Mouse (Mus musculus): ENCODE measurements around the gene Rnf126. TPM values are rescaled to one million over a fixed set of nuclear protein-coding genes. Genes with fewer than 3 reads are reported as not detected.

Gene Rnf126
- polyA plus RNA-seq, 1 experiment from 2014 or later: 104 TPM

DNA sequence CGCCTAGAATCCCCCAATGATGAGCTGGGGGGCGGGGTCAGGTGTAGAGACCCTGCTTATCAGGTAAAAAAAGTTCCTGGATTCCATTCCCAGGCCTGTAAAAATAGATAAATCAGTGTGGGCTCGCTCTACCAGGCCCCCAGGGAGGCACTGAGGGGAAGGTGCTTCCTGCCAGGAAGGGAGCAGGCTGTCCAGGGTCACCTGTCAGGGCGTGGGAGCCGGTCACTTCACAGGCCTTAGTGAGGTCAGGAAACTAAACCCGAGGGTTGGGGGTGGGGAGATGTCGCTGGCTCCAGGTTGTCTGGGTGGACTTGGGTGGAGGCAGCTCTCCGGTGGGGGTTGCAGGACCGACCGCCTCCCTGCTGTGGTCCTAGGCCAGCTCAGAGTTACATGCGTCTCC is 38.9 kb upstream of the Rnf126 start:
- no peak overlapping the region for H3K9ac ChIP-seq (ENCODE audit: low read depth, low read length)
- peaks cover 26% of the 10 kb centered on the region; the same call in 1 of the 2 replicates for H3K36me3 ChIP-seq (ENCODE audit: control insufficient read depth, insufficient read depth, low read length)
- H3K4me3 ChIP-seq (ENCODE audit: low read length): no peak overlapping the region
- H3K9me3 ChIP-seq (ENCODE audit: control insufficient read depth, low read length): no peaks in the 10 kb centered on the region
- 21% methylated on average over 11 of the region's 11 CpGs for WGBS
- H3K27me3 ChIP-seq (ENCODE audit: control insufficient read depth, insufficient read depth, low read length): no peaks in the 10 kb centered on the region
- 0 out of 2 replicates have a peak, but pooled peaks have one; percentile 13 for ATAC-seq (ENCODE audit: low FRiP score, low TSS enrichment)
- peak overlapping the region; percentile 66 for H3K27ac ChIP-seq (ENCODE audit: low read depth, low read length)
- H3K4me1 ChIP-seq (ENCODE audit: control insufficient read depth, insufficient read depth, low read length): peaks cover 53% of the 10 kb centered on the region
- H3K4me2 ChIP-seq (replicated peaks; ENCODE audit: low read depth, low read length): no peak overlapping the region

DNA sequence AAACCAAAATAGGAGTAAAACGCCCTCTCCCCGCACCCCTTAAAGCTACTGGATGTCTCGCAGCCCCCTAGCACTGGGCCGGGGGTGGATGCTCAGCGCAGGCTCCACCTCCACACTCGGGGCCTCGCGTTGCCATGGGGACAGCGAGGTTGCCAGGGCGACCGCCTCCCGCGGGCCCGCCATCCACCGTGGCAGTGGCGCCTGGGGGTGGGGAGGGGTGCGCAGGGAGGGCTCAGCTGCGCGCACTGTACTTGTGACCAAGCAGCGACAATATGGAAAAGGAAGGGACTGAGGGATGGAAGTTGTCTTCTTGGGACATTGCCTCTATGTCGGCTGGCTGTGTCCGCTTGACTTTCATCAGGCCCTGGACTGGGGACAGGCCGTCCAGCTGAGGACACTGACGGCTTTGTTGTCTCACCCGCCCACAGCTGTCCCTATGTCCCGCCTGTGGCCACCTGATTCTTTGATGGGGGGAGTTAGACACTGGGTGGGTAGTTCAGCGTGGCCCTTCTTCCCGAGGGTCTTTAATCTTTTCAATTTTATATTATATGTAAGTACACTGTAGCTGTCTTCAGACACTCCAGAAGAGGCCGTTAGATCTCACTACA is 37.1 kb upstream of the Rnf126 start:
- Histone ChIP-seq H3K4me1 (ENCODE audit: control insufficient read depth, insufficient read depth, low read length) (peaks cover 53% of the 10 kb centered on the region), H3K36me3 (ENCODE audit: control insufficient read depth, insufficient read depth, low read length) (peaks cover 12% of the 10 kb centered on the region; the same call in 1 of the 2 replicates), H3K9ac (ENCODE audit: low read depth, low read length) (peak overlapping the region; percentile 5; the same call in 1 of the 2 replicates), H3K4me3 (ENCODE audit: low read length) (no peak overlapping the region), H3K27ac (ENCODE audit: low read depth, low read length) (peak overlapping the region; percentile 5; the same call in 1 of the 2 replicates), H3K4me2 (replicated peaks; ENCODE audit: low read depth, low read length) (peak overlapping the region; percentile 15; the same call in 1 of the 2 replicates), H3K9me3 (ENCODE audit: control insufficient read depth, low read length) (no peaks in the 10 kb centered on the region), H3K27me3 (ENCODE audit: control insufficient read depth, insufficient read depth, low read length) (no peaks in the 10 kb centered on the region)
- WGBS: 8% methylated on average over 29 of the region's 29 CpGs
- ATAC-seq (ENCODE audit: low FRiP score, low TSS enrichment): peak; percentile 53

DNA sequence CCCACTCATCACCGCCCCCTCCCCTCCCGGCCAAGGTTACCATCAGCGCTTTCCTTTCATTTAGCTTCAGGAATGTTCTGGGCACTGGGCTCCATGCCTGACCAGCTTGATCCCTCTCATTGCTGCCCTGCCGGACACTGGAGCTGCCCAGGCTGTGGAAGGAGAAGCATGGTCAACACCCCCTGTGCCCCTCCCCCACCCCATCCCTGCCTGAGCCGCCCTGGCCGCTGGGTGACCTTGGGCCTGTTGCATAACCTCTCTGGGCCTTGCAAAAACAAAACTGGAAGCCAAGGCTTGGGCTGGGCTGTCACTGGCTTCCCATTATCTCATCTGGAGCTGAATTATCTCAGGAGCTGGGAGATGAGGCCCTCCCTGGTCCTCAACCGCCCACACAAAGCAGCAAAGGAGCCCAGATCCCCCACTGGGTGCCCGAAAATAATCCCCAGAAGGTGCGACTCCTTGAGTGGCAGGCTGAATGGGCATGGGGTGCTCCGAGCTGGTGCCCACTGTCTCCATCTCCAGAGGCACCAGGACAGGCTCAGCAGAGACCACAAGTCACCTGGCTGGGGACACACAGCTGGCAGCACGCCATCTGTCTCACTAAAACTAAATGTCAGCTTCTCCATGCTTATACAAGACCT is 35.7 kb upstream of the Rnf126 start:
- Histone ChIP-seq H3K4me3 (ENCODE audit: low read length) (no peak overlapping the region), H3K36me3 (ENCODE audit: control insufficient read depth, insufficient read depth, low read length) (peaks cover under 1% of the 10 kb centered on the region; the same call in 1 of the 2 replicates), H3K4me2 (replicated peaks; ENCODE audit: low read depth, low read length) (no peak overlapping the region; the same call in 1 of the 2 replicates), H3K9me3 (ENCODE audit: control insufficient read depth, low read length) (no peaks in the 10 kb centered on the region), H3K9ac (ENCODE audit: low read depth, low read length) (no peak overlapping the region; the same call in 1 of the 2 replicates), H3K27ac (ENCODE audit: low read depth, low read length) (peak overlapping the region; percentile 79), H3K27me3 (ENCODE audit: control insufficient read depth, insufficient read depth, low read length) (no peaks in the 10 kb centered on the region), H3K4me1 (ENCODE audit: control insufficient read depth, insufficient read depth, low read length) (peaks cover 60% of the 10 kb centered on the region)
- peak; percentile 61 for ATAC-seq (ENCODE audit: low FRiP score, low TSS enrichment)
- WGBS: 30% methylated on average over 11 of the region's 11 CpGs

DNA sequence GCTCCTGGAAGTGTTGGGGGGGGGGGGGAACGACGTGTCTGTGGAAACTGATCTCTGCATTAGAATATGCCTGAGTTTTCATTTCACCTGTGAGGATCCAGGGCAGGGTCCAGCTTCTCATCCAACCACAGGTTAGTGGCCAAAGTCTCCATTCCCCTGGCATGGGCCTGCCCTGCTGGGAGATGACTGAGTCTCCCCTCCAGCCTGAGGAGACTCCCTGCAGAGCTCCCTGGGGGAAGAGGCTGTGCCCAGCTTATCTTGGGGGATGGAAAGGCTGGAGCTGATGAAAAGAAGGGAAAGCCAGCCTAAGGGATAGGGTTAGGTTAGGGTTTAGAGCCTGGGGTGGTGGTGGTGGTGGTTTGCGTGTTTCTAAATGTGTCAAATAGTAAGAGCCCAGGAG is 35.1 kb upstream of the Rnf126 start:
- H3K36me3 ChIP-seq (ENCODE audit: control insufficient read depth, insufficient read depth, low read length): no peaks in the 10 kb centered on the region
- no peak overlapping the region for H3K4me3 ChIP-seq (ENCODE audit: low read length)
- H3K9me3 ChIP-seq (ENCODE audit: control insufficient read depth, low read length): no peaks in the 10 kb centered on the region
- no peak for ATAC-seq (ENCODE audit: low FRiP score, low TSS enrichment)
- peak overlapping the region; percentile 79 for H3K27ac ChIP-seq (ENCODE audit: low read depth, low read length)
- peaks cover 64% of the 10 kb centered on the region for H3K4me1 ChIP-seq (ENCODE audit: control insufficient read depth, insufficient read depth, low read length)
- H3K4me2 ChIP-seq (replicated peaks; ENCODE audit: low read depth, low read length): no peak overlapping the region
- H3K9ac ChIP-seq (ENCODE audit: low read depth, low read length): no peak overlapping the region; the same call in 1 of the 2 replicates
- H3K27me3 ChIP-seq (ENCODE audit: control insufficient read depth, insufficient read depth, low read length): no peaks in the 10 kb centered on the region
- WGBS: 25% methylated on average over 3 of the region's 3 CpGs

DNA sequence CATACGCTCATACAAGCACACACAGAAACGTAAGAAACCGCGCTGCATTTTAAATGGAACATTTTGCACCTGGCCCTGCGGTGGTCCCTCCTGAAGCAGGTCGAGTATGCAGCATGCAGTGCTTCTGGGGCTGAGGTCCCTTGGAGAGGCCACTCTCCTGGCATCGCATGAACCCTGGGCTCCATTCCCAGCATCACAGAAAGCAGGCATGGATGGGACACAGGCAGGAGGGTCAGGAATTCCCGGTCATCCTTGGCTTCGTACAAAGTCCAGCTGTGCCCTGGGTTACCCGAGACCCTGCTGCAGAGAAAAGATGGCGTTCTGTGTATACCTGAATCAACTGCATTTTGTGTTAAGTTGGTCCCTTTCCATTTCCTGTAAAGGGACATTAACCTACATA is 33.8 kb upstream of the Rnf126 start:
- 68% methylated on average over 11 of the region's 11 CpGs for WGBS
- no peak for ATAC-seq (ENCODE audit: low FRiP score, low TSS enrichment)
- no peak overlapping the region for H3K4me3 ChIP-seq (ENCODE audit: low read length)
- no peaks in the 10 kb centered on the region for H3K27me3 ChIP-seq (ENCODE audit: control insufficient read depth, insufficient read depth, low read length)
- no peak overlapping the region for H3K4me2 ChIP-seq (replicated peaks; ENCODE audit: low read depth, low read length)
- no peaks in the 10 kb centered on the region for H3K9me3 ChIP-seq (ENCODE audit: control insufficient read depth, low read length)
- H3K36me3 ChIP-seq (ENCODE audit: control insufficient read depth, insufficient read depth, low read length): no peaks in the 10 kb centered on the region
- H3K9ac ChIP-seq (ENCODE audit: low read depth, low read length): no peak overlapping the region
- peaks cover 61% of the 10 kb centered on the region for H3K4me1 ChIP-seq (ENCODE audit: control insufficient read depth, insufficient read depth, low read length)
- no peak overlapping the region for H3K27ac ChIP-seq (ENCODE audit: low read depth, low read length)

DNA sequence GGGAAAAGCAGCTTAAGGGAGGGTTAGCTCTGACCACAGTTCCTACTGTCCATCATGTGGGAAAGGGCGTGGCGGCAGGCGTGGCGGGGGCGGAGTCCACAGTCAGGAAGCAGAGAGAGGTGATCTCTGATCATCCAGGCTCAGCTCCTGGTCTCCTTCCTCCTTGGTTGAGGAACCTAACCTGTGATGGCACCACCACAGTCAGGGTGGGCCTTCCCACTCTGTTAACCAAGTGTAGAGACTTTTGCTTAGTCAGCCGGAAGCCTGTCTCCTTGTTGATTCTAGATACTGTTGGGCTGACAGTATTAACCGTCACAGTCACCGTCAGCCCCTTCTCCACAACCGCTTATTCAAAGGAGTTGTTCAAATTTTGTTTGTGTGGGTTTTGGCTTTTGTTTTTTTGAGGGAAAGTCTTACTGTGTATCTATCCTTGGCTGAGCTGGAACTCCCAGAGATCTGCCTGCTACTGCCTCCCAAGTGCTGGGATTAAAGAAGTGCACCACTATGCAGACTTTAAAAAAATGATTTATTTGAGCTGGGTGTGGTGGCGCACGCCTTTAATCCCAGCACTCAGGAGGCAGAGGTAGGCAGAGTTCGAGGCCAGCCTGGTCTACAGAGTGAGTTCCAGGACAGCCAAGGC is 31.7 kb upstream of the Rnf126 start:
- 80% methylated on average over 12 of the region's 12 CpGs for WGBS
- ATAC-seq (ENCODE audit: low FRiP score, low TSS enrichment): no peak
- Histone ChIP-seq H3K4me3 (ENCODE audit: low read length) (no peak overlapping the region), H3K9ac (ENCODE audit: low read depth, low read length) (no peak overlapping the region), H3K4me1 (ENCODE audit: control insufficient read depth, insufficient read depth, low read length) (peaks cover 53% of the 10 kb centered on the region), H3K36me3 (ENCODE audit: control insufficient read depth, insufficient read depth, low read length) (no peaks in the 10 kb centered on the region), H3K27me3 (ENCODE audit: control insufficient read depth, insufficient read depth, low read length) (no peaks in the 10 kb centered on the region), H3K27ac (ENCODE audit: low read depth, low read length) (no peak overlapping the region), H3K9me3 (ENCODE audit: control insufficient read depth, low read length) (no peaks in the 10 kb centered on the region), H3K4me2 (replicated peaks; ENCODE audit: low read depth, low read length) (no peak overlapping the region)

DNA sequence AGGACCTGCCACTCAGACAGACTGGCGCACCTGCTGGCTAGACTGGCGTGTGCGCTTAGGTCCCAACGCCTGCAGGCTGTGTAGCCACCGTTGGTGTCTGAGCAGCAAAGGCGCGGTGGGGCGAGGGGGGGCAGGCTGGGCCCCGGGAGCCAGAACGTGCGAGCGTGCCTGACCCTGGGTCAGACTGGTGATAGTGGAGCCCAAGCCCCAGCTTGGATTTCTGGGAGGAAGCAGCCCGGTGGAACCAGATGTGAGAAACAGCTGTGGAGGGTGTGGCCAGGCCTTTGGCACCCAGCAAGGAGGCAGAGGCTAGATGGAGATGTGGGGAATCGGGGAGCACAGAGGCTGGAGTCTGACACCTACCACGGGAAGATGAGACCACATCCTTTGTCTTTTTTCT is 30.6 kb upstream of the Rnf126 start:
- H3K27me3 ChIP-seq (ENCODE audit: control insufficient read depth, insufficient read depth, low read length): no peaks in the 10 kb centered on the region
- no peak overlapping the region for H3K9ac ChIP-seq (ENCODE audit: low read depth, low read length)
- no peaks in the 10 kb centered on the region for H3K9me3 ChIP-seq (ENCODE audit: control insufficient read depth, low read length)
- H3K27ac ChIP-seq (ENCODE audit: low read depth, low read length): 0 out of 2 replicates have a peak overlapping the region, but pooled peaks have one; percentile 3
- peaks cover 47% of the 10 kb centered on the region for H3K4me1 ChIP-seq (ENCODE audit: control insufficient read depth, insufficient read depth, low read length)
- no peaks in the 10 kb centered on the region for H3K36me3 ChIP-seq (ENCODE audit: control insufficient read depth, insufficient read depth, low read length)
- H3K4me2 ChIP-seq (replicated peaks; ENCODE audit: low read depth, low read length): no peak overlapping the region
- no peak for ATAC-seq (ENCODE audit: low FRiP score, low TSS enrichment)
- 32% methylated on average over 15 of the region's 15 CpGs for WGBS
- no peak overlapping the region for H3K4me3 ChIP-seq (ENCODE audit: low read length)

DNA sequence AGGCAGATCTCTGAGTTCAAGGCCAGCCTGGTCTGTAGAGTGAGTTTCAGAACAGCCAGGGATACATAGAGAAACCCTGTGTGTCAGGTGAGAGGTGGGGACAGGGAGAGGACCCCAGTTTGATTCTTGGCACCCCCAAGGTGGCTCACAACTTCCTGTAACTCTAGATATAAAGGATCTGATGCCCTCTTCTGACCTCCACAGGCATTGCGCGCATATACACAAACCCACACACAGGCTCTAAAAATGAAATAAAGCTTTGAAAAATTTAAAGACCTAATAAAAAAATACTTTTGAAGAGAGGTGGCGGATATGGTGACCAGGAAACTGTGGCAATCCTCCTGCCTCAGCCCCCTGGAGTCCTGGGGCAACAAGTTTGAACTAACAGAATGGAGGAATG is 29.2 kb upstream of the Rnf126 start:
- ATAC-seq (ENCODE audit: low FRiP score, low TSS enrichment): no peak
- Histone ChIP-seq H3K9me3 (ENCODE audit: control insufficient read depth, low read length) (no peaks in the 10 kb centered on the region), H3K4me2 (replicated peaks; ENCODE audit: low read depth, low read length) (no peak overlapping the region), H3K9ac (ENCODE audit: low read depth, low read length) (no peak overlapping the region), H3K27me3 (ENCODE audit: control insufficient read depth, insufficient read depth, low read length) (no peaks in the 10 kb centered on the region), H3K27ac (ENCODE audit: low read depth, low read length) (no peak overlapping the region), H3K36me3 (ENCODE audit: control insufficient read depth, insufficient read depth, low read length) (no peaks in the 10 kb centered on the region), H3K4me3 (ENCODE audit: low read length) (no peak overlapping the region), H3K4me1 (ENCODE audit: control insufficient read depth, insufficient read depth, low read length) (peaks cover 34% of the 10 kb centered on the region)
- 98% methylated on average over 3 of the region's 3 CpGs for WGBS

DNA sequence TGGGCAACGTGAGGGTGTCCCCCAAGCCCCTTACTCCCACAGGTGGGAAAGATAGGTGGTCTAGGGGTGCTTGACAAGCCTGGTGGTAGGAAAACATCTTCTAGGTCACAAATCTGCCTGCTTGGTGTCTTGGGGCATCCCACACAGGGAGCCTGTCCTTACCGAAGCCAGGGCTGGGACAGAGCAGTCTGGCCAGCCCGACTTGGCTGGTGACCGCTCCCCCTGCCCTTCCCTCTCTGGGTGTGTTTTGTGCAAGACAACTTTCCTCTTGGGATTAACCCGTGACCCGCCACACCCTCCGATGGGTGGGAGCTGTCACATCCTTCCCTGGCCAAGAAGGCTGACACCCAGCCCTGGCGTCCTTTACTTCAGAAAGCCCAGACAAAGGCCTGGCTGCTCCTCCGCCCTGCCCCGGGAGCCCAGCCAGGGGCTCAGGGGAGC is 27.8 kb upstream of the Rnf126 start:
- WGBS: 7% methylated on average over 10 of the region's 10 CpGs
- Histone ChIP-seq H3K27me3 (ENCODE audit: control insufficient read depth, insufficient read depth, low read length) (no peaks in the 10 kb centered on the region), H3K36me3 (ENCODE audit: control insufficient read depth, insufficient read depth, low read length) (no peaks in the 10 kb centered on the region), H3K9ac (ENCODE audit: low read depth, low read length) (peak overlapping the region; percentile 96), H3K27ac (ENCODE audit: low read depth, low read length) (peak overlapping the region; percentile 94), H3K9me3 (ENCODE audit: control insufficient read depth, low read length) (no peaks in the 10 kb centered on the region), H3K4me1 (ENCODE audit: control insufficient read depth, insufficient read depth, low read length) (peaks cover 34% of the 10 kb centered on the region), H3K4me3 (ENCODE audit: low read length) (peak overlapping the region; percentile 93), H3K4me2 (replicated peaks; ENCODE audit: low read depth, low read length) (peak overlapping the region; percentile 69)
- peak; percentile 42 for ATAC-seq (ENCODE audit: low FRiP score, low TSS enrichment)

Data from kidney, embryonic 14.5 days (tissue).